Mouse (Mus musculus): ENCODE results near the gene Mrps18b. TPM values are rescaled to one million over a fixed set of nuclear protein-coding genes. Genes with fewer than 3 reads are reported as not detected.
A peak's percentile ranks its signal among the peaks of the same experiment; 100 is the strongest.

Gene Mrps18b
- polyA plus RNA-seq, 1 experiment from 2014 or later: 65.8 TPM

DNA sequence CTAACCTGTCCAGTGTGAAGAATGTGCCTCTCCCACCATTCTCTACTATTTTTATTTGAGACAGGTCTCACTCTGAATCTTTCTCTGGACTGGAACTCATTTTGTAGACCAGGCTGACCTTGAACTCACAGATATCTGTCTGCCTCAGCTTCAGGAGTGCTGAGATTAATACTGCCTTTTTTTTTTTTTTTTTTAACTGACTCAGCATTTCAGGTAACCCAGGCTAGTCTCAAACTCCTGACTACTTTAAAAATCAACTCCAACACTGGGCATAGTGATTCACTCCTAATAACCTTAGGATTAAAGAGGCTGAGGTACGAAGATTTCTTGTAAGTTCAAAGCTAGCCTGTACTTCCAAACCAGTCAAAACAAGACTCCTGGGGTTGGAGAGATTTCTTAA, 10.6 kb downstream of the Mrps18b start:
- no peak overlapping the region for H3K4me3 ChIP-seq (ENCODE audit: control insufficient read depth in 1 of 2, insufficient read depth in 1 of 2, low read depth in 1 of 2, low read length in 2 of 2)
- WGBS: 97% methylated on average over 1 of the region's 1 CpGs
- no peaks in the 10 kb centered on the region for H3K9me3 ChIP-seq (ENCODE audit: control insufficient read depth, low read length)
- no peak overlapping the region for H3K27ac ChIP-seq (replicated peaks in 1 of 2; ENCODE audit: control insufficient read depth in 1 of 2, insufficient read depth in 1 of 2, low read depth in 2 of 2, low read length in 2 of 2)
- H3K4me2 ChIP-seq (ENCODE audit: low read length): no peak overlapping the region
- peaks cover 66% of the 10 kb centered on the region for H3K36me3 ChIP-seq (ENCODE audit: control insufficient read depth, insufficient read depth, low read length)
- peaks cover 11 to 32% of the 10 kb centered on the region in 2 experiments for H3K4me1 ChIP-seq (ENCODE audit: control insufficient read depth in 2 of 2, insufficient read depth in 2 of 2, low read length in 2 of 2)
- no peak for ATAC-seq (ENCODE audit: insufficient number of reproducible peaks, insufficient read depth, low FRiP score, low read depth)
- H3K9ac ChIP-seq (ENCODE audit: low read length): no peak overlapping the region
- no peaks in the 10 kb centered on the region for H3K27me3 ChIP-seq (ENCODE audit: control insufficient read depth, insufficient read depth, low read length)

DNA sequence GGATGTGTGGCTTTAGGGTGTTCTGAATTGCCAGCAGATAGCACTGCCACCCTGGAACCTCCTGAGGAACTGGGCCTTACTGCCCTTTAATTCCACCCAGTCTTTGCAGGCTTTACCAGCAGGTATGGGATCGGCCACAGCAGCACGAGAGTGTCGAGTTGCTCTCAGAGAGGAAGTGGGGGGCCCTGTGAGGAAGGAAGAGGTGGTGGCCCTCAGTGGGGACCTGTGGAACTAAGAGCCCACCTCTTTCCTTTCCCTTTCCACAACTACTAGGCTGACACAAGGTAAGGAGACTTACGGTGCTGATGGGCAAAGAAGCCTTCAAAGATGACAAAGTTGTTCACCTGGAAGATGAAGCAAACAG, 12.2 kb downstream of the Mrps18b start:
- 85% methylated on average over 4 of the region's 4 CpGs for WGBS
- Histone ChIP-seq H3K27ac (replicated peaks in 1 of 2; ENCODE audit: control insufficient read depth in 1 of 2, insufficient read depth in 1 of 2, low read depth in 2 of 2, low read length in 2 of 2) (peak overlapping the region; percentile 15 to 72), H3K4me1 (ENCODE audit: control insufficient read depth in 2 of 2, insufficient read depth in 2 of 2, low read length in 2 of 2) (peaks cover 4 to 23% of the 10 kb centered on the region in 2 experiments; a peak in 3 of 4 replicates), H3K36me3 (ENCODE audit: control insufficient read depth, insufficient read depth, low read length) (peaks cover 80% of the 10 kb centered on the region), H3K9ac (ENCODE audit: low read length) (peak overlapping the region; percentile 51; the same call in 1 of the 2 replicates), H3K27me3 (ENCODE audit: control insufficient read depth, insufficient read depth, low read length) (no peaks in the 10 kb centered on the region), H3K4me3 (ENCODE audit: control insufficient read depth in 1 of 2, insufficient read depth in 1 of 2, low read depth in 1 of 2, low read length in 2 of 2) (no peak overlapping the region), H3K9me3 (ENCODE audit: control insufficient read depth, low read length) (no peaks in the 10 kb centered on the region), H3K4me2 (ENCODE audit: low read length) (no peak overlapping the region)
- ATAC-seq (ENCODE audit: insufficient number of reproducible peaks, insufficient read depth, low FRiP score, low read depth): no peak

DNA sequence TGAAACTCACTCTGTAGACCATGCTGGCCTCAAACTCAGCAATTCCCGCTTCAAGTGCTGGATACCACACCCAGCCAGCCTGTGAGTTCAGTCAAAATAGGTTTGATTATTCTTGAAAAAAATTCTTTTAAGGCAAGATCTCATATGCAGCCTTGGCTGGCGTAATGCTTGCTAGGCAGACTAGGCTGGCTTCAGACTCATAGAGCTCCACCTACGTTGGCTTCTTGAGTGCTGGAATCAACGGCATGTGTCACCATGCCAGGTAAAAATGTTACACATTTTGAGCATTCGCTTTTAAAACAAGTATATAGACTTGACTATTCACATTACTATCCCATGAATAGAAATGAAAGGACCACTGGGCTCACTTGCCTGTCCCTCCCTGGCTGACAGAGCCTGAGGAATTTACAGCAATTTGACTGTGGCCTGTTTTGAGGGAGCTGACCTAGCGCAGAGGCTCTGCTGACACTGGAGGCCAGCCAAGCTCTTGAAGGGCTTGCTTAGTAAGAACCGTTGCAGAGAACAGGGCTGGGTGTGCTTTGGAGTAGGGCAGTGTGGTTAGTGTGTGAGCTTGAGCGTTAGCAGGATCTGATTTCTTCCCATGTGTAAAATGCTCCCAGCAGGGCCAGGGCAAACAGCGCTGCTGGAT, 12.7 kb downstream of the Mrps18b start:
- ATAC-seq (ENCODE audit: insufficient number of reproducible peaks, insufficient read depth, low FRiP score, low read depth): peak; percentile 81
- H3K36me3 ChIP-seq (ENCODE audit: control insufficient read depth, insufficient read depth, low read length): peaks cover 80% of the 10 kb centered on the region
- H3K27ac ChIP-seq (replicated peaks in 1 of 2; ENCODE audit: control insufficient read depth in 1 of 2, insufficient read depth in 1 of 2, low read depth in 2 of 2, low read length in 2 of 2): peak overlapping the region; percentile 40 to 72
- no peaks in the 10 kb centered on the region for H3K9me3 ChIP-seq (ENCODE audit: control insufficient read depth, low read length)
- 71% methylated on average over 9 of the region's 9 CpGs for WGBS
- no peak overlapping the region for H3K4me2 ChIP-seq (ENCODE audit: low read length)
- H3K4me1 ChIP-seq (ENCODE audit: control insufficient read depth in 2 of 2, insufficient read depth in 2 of 2, low read length in 2 of 2): peaks cover 4 to 18% of the 10 kb centered on the region in 2 experiments; a peak in 3 of 4 replicates
- no peaks in the 10 kb centered on the region for H3K27me3 ChIP-seq (ENCODE audit: control insufficient read depth, insufficient read depth, low read length)
- no peak overlapping the region for H3K4me3 ChIP-seq (ENCODE audit: control insufficient read depth in 1 of 2, insufficient read depth in 1 of 2, low read depth in 1 of 2, low read length in 2 of 2)
- H3K9ac ChIP-seq (ENCODE audit: low read length): no peak overlapping the region

DNA sequence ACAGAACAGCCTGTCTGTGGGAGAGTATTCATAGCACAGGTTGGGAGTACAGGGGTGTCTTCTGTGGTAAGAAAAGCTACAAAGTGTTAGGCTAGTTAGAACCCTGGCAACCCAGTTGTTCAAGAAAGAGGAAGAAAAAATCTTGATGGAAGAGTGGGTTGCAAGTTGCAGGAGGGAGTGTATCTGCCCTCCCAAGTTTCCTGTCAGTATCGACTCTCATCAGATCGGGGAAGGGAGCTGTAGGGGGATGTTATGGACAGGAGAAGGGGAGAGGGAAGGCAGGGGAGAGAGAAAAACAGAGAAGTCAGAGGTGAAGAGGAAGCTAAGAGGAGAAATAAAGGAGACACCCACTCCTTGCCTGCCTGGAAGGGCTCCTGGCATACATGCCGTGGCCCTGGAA, 15.6 kb downstream of the Mrps18b start:
- H3K9ac ChIP-seq (ENCODE audit: low read length): no peak overlapping the region
- H3K4me1 ChIP-seq (ENCODE audit: control insufficient read depth in 2 of 2, insufficient read depth in 2 of 2, low read length in 2 of 2): peaks cover 10 to 25% of the 10 kb centered on the region in 2 experiments
- H3K4me2 ChIP-seq (ENCODE audit: low read length): no peak overlapping the region
- no peak overlapping the region for H3K4me3 ChIP-seq (ENCODE audit: control insufficient read depth in 1 of 2, insufficient read depth in 1 of 2, low read depth in 1 of 2, low read length in 2 of 2)
- H3K36me3 ChIP-seq (ENCODE audit: control insufficient read depth, insufficient read depth, low read length): peaks cover 58% of the 10 kb centered on the region
- WGBS: 73% methylated on average over 3 of the region's 3 CpGs
- H3K27me3 ChIP-seq (ENCODE audit: control insufficient read depth, insufficient read depth, low read length): no peaks in the 10 kb centered on the region
- ATAC-seq (ENCODE audit: insufficient number of reproducible peaks, insufficient read depth, low FRiP score, low read depth): no peak
- H3K27ac ChIP-seq (replicated peaks in 1 of 2; ENCODE audit: control insufficient read depth in 1 of 2, insufficient read depth in 1 of 2, low read depth in 2 of 2, low read length in 2 of 2): no peak overlapping the region
- H3K9me3 ChIP-seq (ENCODE audit: control insufficient read depth, low read length): no peaks in the 10 kb centered on the region

DNA sequence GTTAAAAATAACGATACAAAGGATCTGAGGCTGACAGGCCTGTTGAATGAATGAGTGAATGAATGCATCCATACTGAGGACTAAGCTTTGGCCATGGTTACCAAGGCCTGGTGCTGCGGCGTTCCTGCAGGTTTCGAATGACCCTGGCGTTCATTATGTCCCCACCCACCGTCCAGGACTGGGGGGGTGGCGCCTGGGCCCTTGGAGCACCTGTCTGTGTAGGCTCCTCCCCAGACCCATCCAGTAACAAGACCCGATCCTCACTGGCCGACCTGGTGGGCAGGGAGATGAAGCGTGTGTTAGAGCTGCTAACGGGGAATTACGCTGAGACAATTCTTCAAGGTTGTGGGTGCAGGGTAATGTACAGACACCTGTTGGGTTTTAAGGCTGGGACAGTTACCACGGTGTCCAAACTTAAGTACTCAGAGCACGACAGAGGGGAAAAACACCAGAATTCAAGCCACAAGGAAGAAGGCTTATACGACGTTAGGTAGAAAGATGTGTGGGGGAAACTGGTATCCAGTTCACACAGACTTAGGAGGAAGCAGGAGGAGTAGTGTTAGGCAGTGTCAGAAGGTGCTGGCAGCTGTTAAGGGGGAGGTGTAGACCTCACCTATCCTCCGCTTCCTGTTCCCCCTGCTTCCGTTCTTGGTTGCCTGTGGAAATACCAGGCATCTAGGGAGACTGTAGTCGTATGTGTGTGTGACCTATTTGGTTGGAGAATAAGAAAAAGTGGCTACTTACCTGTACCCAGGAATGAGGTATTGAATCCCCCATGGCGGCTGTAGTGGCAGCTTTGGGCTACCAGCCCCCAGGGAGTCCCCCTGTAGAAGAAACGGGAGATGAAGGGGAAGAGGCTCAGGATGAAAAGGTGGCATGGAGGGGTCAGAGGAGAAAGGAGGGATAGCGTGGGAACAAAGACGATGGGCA, 18.3 kb downstream of the Mrps18b start:
- Histone ChIP-seq H3K9me3 (ENCODE audit: control insufficient read depth, low read length) (no peaks in the 10 kb centered on the region), H3K27me3 (ENCODE audit: control insufficient read depth, insufficient read depth, low read length) (no peaks in the 10 kb centered on the region), H3K4me3 (ENCODE audit: control insufficient read depth in 1 of 2, insufficient read depth in 1 of 2, low read depth in 1 of 2, low read length in 2 of 2) (peak overlapping the region; percentile 22 to 68; a peak in 3 of 4 replicates), H3K9ac (ENCODE audit: low read length) (peak overlapping the region; percentile 89), H3K36me3 (ENCODE audit: control insufficient read depth, insufficient read depth, low read length) (peaks cover 60% of the 10 kb centered on the region), H3K4me1 (ENCODE audit: control insufficient read depth in 2 of 2, insufficient read depth in 2 of 2, low read length in 2 of 2) (peaks cover 6 to 8% of the 10 kb centered on the region in 2 experiments), H3K4me2 (ENCODE audit: low read length) (peak overlapping the region; percentile 91), H3K27ac (replicated peaks in 1 of 2; ENCODE audit: control insufficient read depth in 1 of 2, insufficient read depth in 1 of 2, low read depth in 2 of 2, low read length in 2 of 2) (peak overlapping the region in 1 of 2 experiments; percentile 86; a peak in 1 of 4 replicates)
- ATAC-seq (ENCODE audit: insufficient number of reproducible peaks, insufficient read depth, low FRiP score, low read depth): no peak
- WGBS: 42% methylated on average over 23 of the region's 23 CpGs

DNA sequence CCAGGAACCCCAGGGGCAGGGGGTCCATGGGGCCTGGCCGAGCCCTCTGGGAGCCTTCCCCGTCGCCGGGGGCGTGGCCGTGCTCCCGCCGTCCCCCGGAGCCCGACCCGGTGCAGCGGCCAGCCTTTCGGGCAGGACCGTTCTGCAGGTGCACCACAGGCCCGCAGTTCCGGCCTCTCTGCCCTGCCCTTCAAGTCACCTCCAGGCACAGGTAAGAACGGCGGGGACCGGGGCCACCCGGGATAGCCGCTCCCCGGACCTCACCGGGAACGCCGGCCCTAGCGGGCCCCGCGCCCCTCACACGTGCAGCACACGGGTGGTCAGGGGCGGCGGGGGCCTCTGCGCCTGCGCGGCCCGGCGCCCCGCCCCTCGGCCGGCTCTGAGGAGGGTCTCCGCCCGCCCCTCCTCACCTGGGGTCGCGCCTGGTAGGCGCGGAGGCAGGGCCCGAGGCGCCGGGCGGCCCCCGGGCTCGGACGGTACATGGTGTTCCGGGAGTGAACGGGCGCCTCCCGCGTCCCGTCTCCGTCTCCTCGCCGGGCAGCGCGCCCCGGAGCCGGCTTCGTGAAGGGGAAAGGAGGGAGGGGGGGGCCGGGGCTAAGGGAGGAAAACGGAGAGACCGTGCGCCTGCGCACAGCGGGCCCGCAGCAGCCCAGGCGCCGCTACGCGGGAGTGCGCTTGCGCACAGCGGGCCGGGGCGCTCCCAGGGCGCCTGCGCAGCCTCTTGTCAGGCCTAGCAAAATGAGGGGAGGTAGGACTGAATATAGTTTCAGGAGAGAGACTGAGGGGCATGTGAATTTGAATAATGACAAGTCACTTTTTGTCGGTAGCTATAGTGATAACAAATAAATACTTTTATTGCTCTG, 19.2 kb downstream of the Mrps18b start, which contains the start of gene 2310061I04Rik:
TSS of gene 2310061I04Rik (minus strand) at position 651 of the 863 bp plus-strand sequence.
- Histone ChIP-seq H3K36me3 (ENCODE audit: control insufficient read depth, insufficient read depth, low read length) (peaks cover 67% of the 10 kb centered on the region), H3K9ac (ENCODE audit: low read length) (peak within 1 kb of the TSS; percentile 89), H3K27me3 (ENCODE audit: control insufficient read depth, insufficient read depth, low read length) (no peaks in the 10 kb centered on the region), H3K4me3 (ENCODE audit: control insufficient read depth in 1 of 2, insufficient read depth in 1 of 2, low read depth in 1 of 2, low read length in 2 of 2) (peak within 1 kb of the TSS; percentile 68 to 98), H3K4me2 (ENCODE audit: low read length) (peak within 1 kb of the TSS; percentile 91), H3K4me1 (ENCODE audit: control insufficient read depth in 2 of 2, insufficient read depth in 2 of 2, low read length in 2 of 2) (peaks cover 6 to 7% of the 10 kb centered on the region in 2 experiments), H3K27ac (replicated peaks in 1 of 2; ENCODE audit: control insufficient read depth in 1 of 2, insufficient read depth in 1 of 2, low read depth in 2 of 2, low read length in 2 of 2) (peak within 1 kb of the TSS; percentile 86), H3K9me3 (ENCODE audit: control insufficient read depth, low read length) (no peaks in the 10 kb centered on the region)
- ATAC-seq (ENCODE audit: insufficient number of reproducible peaks, insufficient read depth, low FRiP score, low read depth): peak; percentile 92
- 0% methylated on average over 81 of the region's 86 CpGs for WGBS

DNA sequence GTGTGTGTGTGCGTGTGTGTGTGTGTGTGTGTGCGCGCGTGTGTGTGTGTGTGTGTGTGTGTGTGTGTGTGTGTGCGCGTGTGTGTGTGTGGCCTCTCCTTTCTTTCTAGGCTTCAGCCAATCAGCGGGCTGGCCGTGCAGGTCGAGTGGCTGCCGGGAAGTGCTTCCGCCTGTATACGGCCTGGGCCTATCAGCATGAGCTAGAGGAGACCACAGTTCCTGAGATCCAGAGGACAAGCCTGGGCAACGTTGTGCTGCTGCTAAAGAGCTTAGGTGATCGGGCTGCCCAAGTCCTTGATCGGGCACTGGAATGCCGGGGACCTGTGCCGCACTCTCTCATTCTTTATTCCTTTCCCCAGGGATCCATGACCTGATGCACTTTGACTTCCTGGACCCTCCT, 28.5 kb downstream of the Mrps18b start:
- Histone ChIP-seq H3K4me3 (ENCODE audit: control insufficient read depth in 1 of 2, insufficient read depth in 1 of 2, low read depth in 1 of 2, low read length in 2 of 2) (no peak overlapping the region), H3K9ac (ENCODE audit: low read length) (no peak overlapping the region), H3K27ac (replicated peaks in 1 of 2; ENCODE audit: control insufficient read depth in 1 of 2, insufficient read depth in 1 of 2, low read depth in 2 of 2, low read length in 2 of 2) (no peak overlapping the region), H3K4me1 (ENCODE audit: control insufficient read depth in 2 of 2, insufficient read depth in 2 of 2, low read length in 2 of 2) (no peaks in the 10 kb centered on the region), H3K36me3 (ENCODE audit: control insufficient read depth, insufficient read depth, low read length) (peaks cover 100% of the 10 kb centered on the region), H3K4me2 (ENCODE audit: low read length) (no peak overlapping the region), H3K9me3 (ENCODE audit: control insufficient read depth, low read length) (no peaks in the 10 kb centered on the region), H3K27me3 (ENCODE audit: control insufficient read depth, insufficient read depth, low read length) (no peaks in the 10 kb centered on the region)
- ATAC-seq (ENCODE audit: insufficient number of reproducible peaks, insufficient read depth, low FRiP score, low read depth): no peak
- WGBS: 64% methylated on average over 16 of the region's 17 CpGs

Measured in heart, embryonic 14.5 days (tissue).